Mouse (Mus musculus) forebrain, embryonic 11.5 days (tissue): ENCODE data around the gene Fxyd6. TPM values are rescaled to one million over a fixed set of nuclear protein-coding genes. Genes with fewer than 3 reads are reported as not detected.

Experiments
- ATAC-seq: fragments of 200-750 bp; cut with Nextera tagmentation; replicated peaks from 2 replicates; pipeline ENCODE4 v1.8.0; 2017; ENCODE audit warnings: moderate TSS enrichment; ENCODE audit not compliant: low FRiP score
- DNase-seq: peaks from one replicate; pipeline ENCODE4 v3.0.0-alpha.2; 2017; ENCODE audit warnings: low spot score
- H3K27ac ChIP-seq: fragments of 300-500 bp; sonication (generic); 2 replicates; pipeline ENCODE4 v1.5.1; 2014; ENCODE audit warnings: low read depth, low read length
- H3K27me3 ChIP-seq: fragments of 300-500 bp; sonication (generic); 2 replicates; pipeline ENCODE4 v1.6.1; 2014; ENCODE audit warnings: mild to moderate bottlenecking, low read length, mixed read lengths; ENCODE audit not compliant: control insufficient read depth, insufficient read depth
- H3K36me3 ChIP-seq: fragments of 300-500 bp; sonication (generic); 2 replicates; pipeline ENCODE4 v1.6.1; 2014; ENCODE audit warnings: mild to moderate bottlenecking, low read length, moderate library complexity, mixed read lengths; ENCODE audit not compliant: control insufficient read depth, insufficient read depth
- H3K4me1 ChIP-seq: fragments of 300-500 bp; sonication (generic); replicated peaks from 2 replicates; pipeline ENCODE4 v1.6.1; 2014; ENCODE audit warnings: low read length, mixed read lengths; ENCODE audit not compliant: control insufficient read depth, insufficient read depth
- H3K4me2 ChIP-seq: fragments of 300-500 bp; sonication (generic); 2 replicates; pipeline ENCODE4 v1.6.1; 2014; ENCODE audit warnings: low read depth, mild to moderate bottlenecking, low read length, moderate library complexity, mixed read lengths; ENCODE audit not compliant: severe bottlenecking
- H3K4me3 ChIP-seq: fragments of 300-500 bp; sonication (generic); 2 replicates; pipeline ENCODE4 v1.5.1; 2014; ENCODE audit warnings: low read depth, low read length
- H3K9ac ChIP-seq: fragments of 300-500 bp; sonication (generic); 2 replicates; pipeline ENCODE4 v1.6.1; 2014; ENCODE audit warnings: low read length
- H3K9me3 ChIP-seq: fragments of 300-500 bp; sonication (generic); 2 replicates; pipeline ENCODE4 v1.6.1; 2016; ENCODE audit warnings: low read length, mixed read lengths; ENCODE audit not compliant: control insufficient read depth
- WGBS: fragments of 180-500 bp; shearing (Covaris S2); extraction: QIAGEN DNeasy Blood & Tissue Kit; methylation state at CpG from one replicate; pipeline ENCODE4 v1.1.7; 2014; 5-methylcytosine and 5-hydroxymethylcytosine counted together
- polyA plus RNA-seq: library from polyadenylated mRNA; unstranded; fragments of >200 nt; fragmentation: Nextera tagmentation; extraction: Ambion mirVana; gene quantifications from 2 replicates; pipeline ENCODE4 v1.2.1, GENCODE M21; 2014

Fxyd6 gene
- polyA plus RNA-seq = 122 and 124 TPM in 2 replicates

GRCm38 (mm10) chr9:45370117-45370561 lies at the start of gene Fxyd6:
Fxyd6 (plus strand) TSS chr9:45370185.
- Histone ChIP-seq H3K27me3 (no peaks in the 10 kb centered on the region), H3K36me3 (no peaks in the 10 kb centered on the region), H3K9ac (peak within 1 kb of the TSS; percentile 83), H3K27ac (peak within 1 kb of the TSS; percentile 14; the same call in 1 of the 2 replicates), H3K9me3 (no peaks in the 10 kb centered on the region), H3K4me1 (peaks cover 4% of the 10 kb centered on the region; the same call in 1 of the 2 replicates), H3K4me2 (peak within 1 kb of the TSS; percentile 91), H3K4me3 (peak within 1 kb of the TSS; percentile 74)
- WGBS = 0% methylated on average over 27 of the region's 28 CpGs
- ATAC-seq = peak; percentile 76
- DNase-seq = peak; percentile 86

GRCm38 (mm10) chr9:45321465-45321864 lies 48.5 kb upstream of the Fxyd6 start:
- DNase-seq (no peak), ATAC-seq (no peak)
- H3K27me3 ChIP-seq = no peaks in the 10 kb centered on the region
- H3K27ac ChIP-seq = no peak overlapping the region
- 86% methylated on average over 6 of the region's 6 CpGs for WGBS
- no peak overlapping the region for H3K4me3 ChIP-seq
- H3K4me2 ChIP-seq = no peak overlapping the region
- no peaks in the 10 kb centered on the region for H3K4me1 ChIP-seq
- H3K9ac ChIP-seq = no peak overlapping the region
- no peaks in the 10 kb centered on the region for H3K36me3 ChIP-seq
- no peaks in the 10 kb centered on the region for H3K9me3 ChIP-seq

- Histone ChIP-seq H3K4me1 (no peaks in the 10 kb centered on the region), H3K27ac (no peak overlapping the region), H3K9me3 (no peaks in the 10 kb centered on the region), H3K4me3 (no peak overlapping the region), H3K9ac (no peak overlapping the region), H3K36me3 (no peaks in the 10 kb centered on the region), H3K4me2 (no peak overlapping the region), H3K27me3 (no peaks in the 10 kb centered on the region)
- DNase-seq (no peak), ATAC-seq (no peak)
- WGBS = 89% methylated on average over 4 of the region's 4 CpGs
These were observed 48.0 kb upstream of the Fxyd6 start for GRCm38 (mm10) chr9:45321946-45322430.

GRCm38 (mm10) chr9:45326390-45326789 lies 43.6 kb upstream of the Fxyd6 start:
- Histone ChIP-seq H3K27me3 (no peaks in the 10 kb centered on the region), H3K4me3 (no peak overlapping the region), H3K9me3 (no peaks in the 10 kb centered on the region), H3K9ac (no peak overlapping the region), H3K4me1 (no peaks in the 10 kb centered on the region), H3K36me3 (no peaks in the 10 kb centered on the region), H3K4me2 (no peak overlapping the region), H3K27ac (no peak overlapping the region)
- ATAC-seq (no peak), DNase-seq (no peak)
- WGBS = 93% methylated on average over 9 of the region's 9 CpGs

GRCm38 (mm10) chr9:45328263-45328662 lies 41.7 kb upstream of the Fxyd6 start:
- 87% methylated on average over 4 of the region's 4 CpGs for WGBS
- H3K4me3 ChIP-seq = no peak overlapping the region
- no peak overlapping the region for H3K4me2 ChIP-seq
- no peaks in the 10 kb centered on the region for H3K27me3 ChIP-seq
- H3K27ac ChIP-seq = no peak overlapping the region
- H3K4me1 ChIP-seq = no peaks in the 10 kb centered on the region
- no peaks in the 10 kb centered on the region for H3K36me3 ChIP-seq
- DNase-seq = no peak
- H3K9ac ChIP-seq = no peak overlapping the region
- ATAC-seq = no peak
- no peaks in the 10 kb centered on the region for H3K9me3 ChIP-seq

GRCm38 (mm10) chr9:45329577-45329976 lies 40.4 kb upstream of the Fxyd6 start:
- no peak for ATAC-seq
- H3K4me2 ChIP-seq = no peak overlapping the region
- DNase-seq = no peak
- no peaks in the 10 kb centered on the region for H3K27me3 ChIP-seq
- no peaks in the 10 kb centered on the region for H3K9me3 ChIP-seq
- no peak overlapping the region for H3K9ac ChIP-seq
- 91% methylated on average over 6 of the region's 6 CpGs for WGBS
- H3K4me3 ChIP-seq = no peak overlapping the region
- no peaks in the 10 kb centered on the region for H3K4me1 ChIP-seq
- H3K36me3 ChIP-seq = no peaks in the 10 kb centered on the region
- no peak overlapping the region for H3K27ac ChIP-seq

- no peaks in the 10 kb centered on the region for H3K36me3 ChIP-seq
- H3K27me3 ChIP-seq = no peaks in the 10 kb centered on the region
- H3K4me1 ChIP-seq = no peaks in the 10 kb centered on the region
- no peak overlapping the region for H3K4me2 ChIP-seq
- DNase-seq = no peak
- no peaks in the 10 kb centered on the region for H3K9me3 ChIP-seq
- no peak for ATAC-seq
- WGBS = 84% methylated on average over 2 of the region's 2 CpGs
- H3K4me3 ChIP-seq = no peak overlapping the region
- no peak overlapping the region for H3K27ac ChIP-seq
- no peak overlapping the region for H3K9ac ChIP-seq
These were observed 32.6 kb upstream of the Fxyd6 start for GRCm38 (mm10) chr9:45337406-45337805.

- Histone ChIP-seq H3K9ac (no peak overlapping the region), H3K9me3 (no peaks in the 10 kb centered on the region), H3K36me3 (no peaks in the 10 kb centered on the region), H3K4me1 (no peaks in the 10 kb centered on the region), H3K4me3 (no peak overlapping the region), H3K27ac (no peak overlapping the region), H3K4me2 (no peak overlapping the region), H3K27me3 (no peaks in the 10 kb centered on the region)
- ATAC-seq = no peak
- DNase-seq = no peak
- 95% methylated on average over 3 of the region's 3 CpGs for WGBS
These were observed 26.9 kb upstream of the Fxyd6 start for GRCm38 (mm10) chr9:45343066-45343465.

GRCm38 (mm10) chr9:45345516-45345915 lies 24.5 kb upstream of the Fxyd6 start:
- Histone ChIP-seq H3K9ac (no peak overlapping the region), H3K36me3 (no peaks in the 10 kb centered on the region), H3K4me1 (no peaks in the 10 kb centered on the region), H3K27ac (no peak overlapping the region), H3K27me3 (no peaks in the 10 kb centered on the region), H3K9me3 (no peaks in the 10 kb centered on the region), H3K4me2 (no peak overlapping the region), H3K4me3 (no peak overlapping the region)
- DNase-seq = no peak
- WGBS = 54% methylated on average over 2 of the region's 2 CpGs
- no peak for ATAC-seq
